Mouse (Mus musculus): ENCODE measurements around the gene Gngt2.

Gngt2 gene

DNA sequence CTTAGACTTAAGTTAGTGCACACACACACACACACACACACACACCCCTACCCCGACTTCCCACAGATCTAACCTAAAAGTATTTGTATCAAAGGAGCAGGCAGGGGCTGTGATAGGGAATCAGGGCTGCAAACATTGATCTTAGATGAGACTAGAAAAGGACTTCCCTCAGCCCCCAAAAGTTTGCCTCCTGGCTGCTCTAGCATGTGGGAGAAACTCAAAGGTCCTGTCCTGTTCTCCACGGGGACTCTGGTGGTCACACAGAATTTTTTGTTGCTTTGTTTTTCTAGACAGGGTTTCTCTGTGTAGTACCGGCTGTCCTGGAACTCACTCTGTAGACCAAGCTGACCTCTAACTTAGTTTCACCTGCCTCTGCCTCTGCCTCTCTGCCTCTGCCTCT lies 11.4 kb upstream of the Gngt2 start:
- DNase-seq (ENCODE audit: extremely low spot score, low read depth, low spot score), result no peak

DNA sequence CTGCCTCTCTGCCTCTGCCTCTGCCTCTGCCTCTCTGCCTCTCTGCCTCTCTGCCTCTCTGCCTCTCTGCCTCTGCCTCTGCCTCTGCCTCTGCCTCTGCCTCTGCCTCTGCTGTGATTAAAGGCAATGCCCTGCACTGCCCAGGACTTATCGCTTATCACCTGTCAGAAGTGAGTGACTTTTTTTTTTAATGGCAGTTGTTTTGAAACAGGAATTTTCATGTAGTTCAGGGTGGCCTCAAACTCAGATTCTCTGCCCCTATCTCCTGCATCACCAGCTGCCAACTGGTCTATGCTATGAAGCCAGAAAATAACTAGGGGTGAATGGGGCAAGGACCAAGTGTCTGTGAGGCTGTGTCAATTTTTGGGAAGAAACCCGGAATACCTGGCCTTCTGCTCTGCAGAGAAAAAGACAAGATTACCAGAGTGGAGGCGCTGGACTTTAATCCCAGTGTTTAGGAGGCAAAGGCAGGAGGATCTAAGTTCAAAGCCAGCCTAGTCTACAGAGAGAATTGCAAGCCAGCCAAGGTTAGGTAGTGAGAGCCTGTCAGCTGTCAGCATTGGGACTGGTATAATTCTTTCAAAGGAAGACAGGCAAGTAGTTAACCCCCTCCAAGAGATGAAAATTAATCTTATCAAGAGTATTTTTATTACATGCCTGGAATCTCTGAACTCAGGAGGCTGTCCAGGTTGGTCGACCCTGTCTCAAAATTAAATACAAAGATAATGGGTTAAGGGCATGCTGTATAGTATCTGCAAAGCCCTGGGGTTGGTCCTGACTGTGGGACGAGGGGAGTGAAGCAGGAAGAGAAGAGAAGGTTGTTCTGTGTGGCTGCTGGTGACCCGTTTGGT lies 10.5 kb upstream of the Gngt2 start:
- DNase-seq (ENCODE audit: extremely low spot score, low read depth, low spot score), result no peak

DNA sequence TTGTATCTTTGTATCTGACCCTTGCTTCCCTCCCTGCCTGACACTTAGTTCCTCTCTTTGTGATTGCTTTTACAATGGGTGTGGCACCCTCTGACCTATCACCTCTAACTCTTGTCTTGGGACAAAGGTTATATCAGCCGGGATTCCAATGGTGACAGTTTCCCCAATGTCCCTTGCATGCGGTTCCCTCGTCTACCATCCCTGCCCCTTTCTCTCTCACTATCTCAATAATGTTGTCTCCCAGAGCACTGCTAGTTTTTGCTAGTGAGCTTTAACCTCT lies 9.9 kb upstream of the Gngt2 start:
- DNase-seq (ENCODE audit: extremely low spot score, low read depth, low spot score), result no peak

DNA sequence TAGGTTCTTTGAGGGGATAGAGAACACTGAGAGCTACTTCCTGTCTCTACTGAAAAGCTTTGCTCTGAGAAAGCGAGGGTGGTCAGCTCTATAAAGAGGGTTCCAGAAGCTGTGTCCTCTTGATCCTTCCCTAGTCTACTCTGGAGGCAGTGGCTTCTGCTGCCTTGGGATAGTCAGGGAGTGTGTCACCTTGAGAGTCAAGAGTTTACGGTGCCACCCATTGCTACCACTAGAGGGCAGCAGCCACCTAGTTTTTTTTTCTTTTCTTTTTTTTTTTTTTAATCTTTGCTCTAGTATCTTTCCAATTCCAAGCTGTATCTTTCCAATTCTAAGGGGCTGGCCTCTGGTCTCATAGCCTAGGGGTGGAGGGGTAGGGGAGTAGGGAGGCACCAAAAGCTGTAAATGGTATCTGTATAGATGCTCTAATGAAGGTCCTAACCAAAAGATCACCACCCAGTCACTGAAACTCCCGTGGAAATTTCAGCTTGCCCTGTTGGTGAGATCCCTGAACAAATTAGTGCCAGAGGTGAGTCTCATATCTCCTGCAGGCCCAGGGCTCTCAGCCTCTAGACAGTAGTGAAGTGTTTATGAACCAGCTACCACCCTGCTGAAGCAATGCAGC lies 9.4 kb upstream of the Gngt2 start:
- DNase-seq (ENCODE audit: extremely low spot score, low read depth, low spot score), result no peak

DNA sequence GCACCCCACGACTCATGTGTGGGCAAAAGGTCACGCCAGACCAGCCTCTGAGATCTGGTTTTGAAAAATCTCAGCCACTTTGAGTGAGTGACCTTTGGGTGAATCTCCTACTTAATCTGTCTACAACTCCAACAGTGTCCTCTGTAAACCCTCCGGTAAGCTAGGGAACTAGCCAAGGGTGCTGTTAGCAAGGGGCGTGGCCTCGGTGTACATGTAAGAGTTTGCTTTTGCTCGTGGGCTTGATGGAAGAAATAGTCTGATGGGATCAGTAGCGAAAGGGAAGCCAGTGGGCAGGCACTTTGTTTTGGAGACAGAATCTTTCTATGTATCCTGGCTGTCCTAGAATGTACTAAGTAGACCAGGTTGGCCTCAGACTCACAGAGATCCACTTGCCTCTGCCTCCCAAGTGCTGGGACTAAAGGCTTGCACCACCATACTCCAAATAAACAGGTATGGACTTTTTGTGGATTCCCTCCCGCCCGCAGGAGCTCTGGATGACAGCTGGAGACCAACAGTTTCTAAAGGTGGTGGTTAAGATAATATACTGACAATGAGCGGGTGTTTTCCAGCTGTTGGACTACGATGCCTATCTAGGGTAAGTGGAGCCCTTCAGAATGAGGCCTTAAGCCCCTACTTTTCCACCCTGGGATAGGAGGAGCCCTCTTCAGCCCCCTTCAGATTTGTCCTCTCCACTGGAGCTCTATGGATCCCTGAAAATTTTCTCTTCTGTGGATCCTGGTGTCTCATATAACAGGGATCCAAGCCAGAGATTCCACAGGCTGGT lies 8.6 kb upstream of the Gngt2 start:
- DNase-seq (ENCODE audit: extremely low spot score, low read depth, low spot score), result no peak

DNA sequence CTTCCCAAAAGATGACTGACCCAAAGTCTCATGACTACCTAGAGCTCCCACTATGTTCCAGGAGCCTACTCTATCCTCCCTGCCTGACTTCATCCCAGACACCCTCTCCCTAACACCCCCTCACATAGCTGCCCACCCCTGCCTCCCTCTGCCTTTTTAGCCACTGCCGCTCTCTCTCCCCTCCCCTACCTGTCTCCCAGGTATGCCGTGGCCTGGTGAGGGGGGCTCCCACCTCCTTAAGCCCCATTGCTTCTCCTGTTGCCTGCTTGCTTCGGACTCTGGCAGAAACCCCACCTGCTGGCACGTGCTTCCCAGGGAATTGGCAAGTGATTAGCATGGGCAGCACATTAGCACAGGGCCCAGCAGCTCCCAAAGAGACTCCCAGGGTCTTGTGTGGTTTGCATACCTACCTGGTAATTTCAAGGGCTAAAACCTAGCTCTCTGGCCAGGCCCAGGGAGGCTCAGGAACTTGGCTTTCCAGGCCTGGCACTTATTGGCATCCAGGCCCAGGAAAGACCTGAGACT lies 7.4 kb upstream of the Gngt2 start:
- DNase-seq (ENCODE audit: extremely low spot score, low read depth, low spot score), result no peak

DNA sequence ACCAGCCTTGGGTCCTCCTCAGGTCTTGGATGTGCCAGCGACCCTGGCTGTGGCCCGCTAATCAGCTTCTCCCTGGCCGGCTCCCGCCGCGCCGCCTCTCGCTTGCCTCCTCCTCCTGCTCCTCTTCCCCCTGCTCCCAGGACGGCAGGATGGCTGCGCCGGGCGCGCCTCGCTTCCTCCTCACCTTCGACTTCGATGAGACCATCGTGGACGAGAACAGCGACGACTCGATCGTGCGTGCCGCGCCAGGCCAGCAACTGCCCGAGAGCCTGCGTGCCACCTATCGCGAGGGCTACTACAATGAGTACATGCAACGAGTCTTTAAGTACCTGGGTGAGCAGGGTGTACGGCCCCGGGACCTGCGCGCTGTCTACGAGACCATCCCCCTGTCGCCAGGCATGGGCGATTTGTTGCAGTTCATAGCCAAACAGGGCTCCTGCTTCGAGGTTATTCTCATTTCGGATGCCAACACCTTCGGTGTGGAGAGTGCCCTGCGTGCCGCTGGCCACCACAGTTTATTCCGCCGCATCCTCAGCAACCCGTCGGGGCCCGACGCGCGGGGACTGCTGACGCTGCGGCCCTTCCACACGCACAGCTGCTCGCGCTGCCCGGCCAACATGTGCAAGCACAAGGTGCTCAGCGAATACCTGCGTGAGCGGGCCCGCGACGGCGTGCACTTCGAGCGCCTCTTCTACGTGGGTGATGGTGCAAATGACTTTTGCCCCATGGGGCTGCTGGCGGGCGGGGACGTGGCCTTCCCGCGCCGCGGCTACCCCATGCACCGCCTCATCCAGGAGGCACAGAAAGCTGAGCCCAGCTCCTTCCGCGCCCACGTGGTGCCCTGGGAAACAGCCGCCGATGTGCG lies 6.4 kb upstream of the Gngt2 start:
- DNase-seq (ENCODE audit: extremely low spot score, low read depth, low spot score), result no peak

DNA sequence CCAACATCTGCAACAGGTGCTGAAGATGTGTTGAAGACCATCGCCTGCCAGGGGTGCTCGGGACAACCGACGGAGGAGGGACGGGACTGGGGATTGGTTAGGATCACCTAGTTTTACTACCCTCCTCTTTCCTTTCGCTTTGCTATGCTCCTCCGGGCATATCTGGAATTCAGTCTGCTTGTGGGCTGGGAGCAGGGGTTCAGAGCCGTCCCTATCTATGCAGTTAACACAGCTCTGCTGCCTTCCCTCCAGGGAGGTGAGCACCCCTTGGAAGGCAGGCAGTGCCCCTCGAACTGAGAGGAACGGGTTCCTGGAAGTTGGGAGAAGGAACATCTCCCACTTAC lies 5.8 kb upstream of the Gngt2 start:
- no peak for DNase-seq (ENCODE audit: extremely low spot score, low read depth, low spot score)

DNA sequence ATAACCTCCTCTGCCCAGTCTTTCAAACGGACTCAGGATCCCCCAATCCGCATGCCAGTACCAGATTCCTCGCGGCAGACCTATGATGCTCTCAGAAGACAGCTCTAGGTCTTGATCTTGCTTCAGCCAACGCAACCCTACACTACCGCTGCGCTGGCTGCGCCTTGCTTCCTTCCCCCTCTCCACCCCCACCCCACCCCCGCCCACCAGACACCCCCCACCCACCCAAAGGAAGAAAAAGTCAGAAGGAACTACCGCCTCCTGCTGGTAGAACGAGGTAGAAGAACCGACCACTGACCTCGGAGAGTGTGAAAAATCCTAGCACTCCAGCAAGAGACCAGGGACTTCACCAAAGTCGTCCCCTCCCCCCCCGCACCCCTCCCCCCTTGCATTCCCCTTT lies 5.4 kb upstream of the Gngt2 start:
- no peak for DNase-seq (ENCODE audit: extremely low spot score, low read depth, low spot score)

DNA sequence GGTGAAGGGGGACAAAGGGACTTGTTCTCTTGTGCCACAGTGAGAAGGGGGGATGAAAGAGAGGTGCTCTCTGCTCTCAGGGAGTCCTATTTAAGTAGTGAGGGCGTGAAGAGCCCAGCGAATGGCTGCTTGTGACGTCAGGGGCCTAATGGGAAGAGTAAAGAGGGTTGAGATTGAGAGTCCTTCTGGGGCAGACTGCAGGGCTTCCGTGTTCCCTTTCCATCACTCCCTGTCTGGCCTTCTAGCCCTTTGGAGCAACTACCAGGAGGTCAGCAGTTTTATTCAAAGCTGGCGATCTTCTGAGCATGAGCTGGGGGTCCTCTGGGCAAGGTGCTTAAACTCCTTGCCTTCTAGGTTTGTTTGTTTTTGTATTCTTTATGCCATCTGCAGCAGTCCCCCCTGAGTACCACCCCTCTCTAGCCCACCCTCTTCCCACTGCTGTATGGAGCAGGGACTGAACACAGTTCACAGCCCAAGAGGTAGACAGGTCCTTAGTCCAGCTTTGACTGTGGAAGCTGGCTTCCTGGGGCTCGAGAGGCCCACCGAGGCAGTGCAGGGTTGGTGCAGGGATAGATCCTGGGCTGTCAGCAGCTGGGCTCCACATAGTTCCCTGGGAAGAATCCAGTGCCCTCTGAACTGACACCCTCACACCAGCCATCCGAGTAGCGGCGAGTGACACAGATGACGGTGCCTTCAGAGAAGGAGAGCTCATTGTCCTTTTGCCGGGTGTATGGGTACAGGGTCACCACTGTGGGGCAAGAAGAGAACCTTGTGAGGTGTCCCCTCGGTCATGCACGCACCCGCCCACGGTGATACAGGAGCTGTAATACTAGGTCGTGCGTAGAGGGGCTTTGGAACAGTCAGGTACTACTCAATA lies 4.6 kb upstream of the Gngt2 start:
- DNase-seq (ENCODE audit: extremely low spot score, low read depth, low spot score), result no peak

DNA sequence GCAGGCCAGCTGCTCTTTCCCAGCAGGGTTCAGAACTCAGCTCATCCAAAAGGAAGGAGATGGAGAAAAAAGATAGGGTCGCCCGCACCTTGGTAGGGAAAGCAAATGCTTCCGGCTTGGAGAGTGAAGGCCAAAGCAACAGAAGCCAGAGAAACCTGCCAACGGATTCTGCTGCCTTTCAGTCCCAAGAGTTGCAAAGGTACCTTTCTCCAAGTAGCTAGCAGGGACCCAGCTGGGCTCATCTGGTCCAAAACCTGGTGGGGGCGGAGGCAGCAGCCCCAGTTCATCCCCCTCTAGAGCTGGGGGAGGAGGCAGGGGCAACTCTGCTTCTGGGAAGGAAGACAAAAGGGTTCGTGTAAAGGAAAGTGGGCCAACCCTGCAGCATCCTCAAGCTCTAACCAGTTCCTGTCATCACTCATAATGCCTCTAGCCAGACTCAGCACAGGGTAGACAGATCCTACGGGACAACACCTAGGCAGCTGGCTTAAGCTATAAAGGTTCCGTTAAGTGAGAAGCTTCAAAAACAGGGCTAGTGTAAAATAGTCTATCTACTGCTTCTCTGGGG lies 3.9 kb upstream of the Gngt2 start:
- DNase-seq (ENCODE audit: extremely low spot score, low read depth, low spot score), result no peak

DNA sequence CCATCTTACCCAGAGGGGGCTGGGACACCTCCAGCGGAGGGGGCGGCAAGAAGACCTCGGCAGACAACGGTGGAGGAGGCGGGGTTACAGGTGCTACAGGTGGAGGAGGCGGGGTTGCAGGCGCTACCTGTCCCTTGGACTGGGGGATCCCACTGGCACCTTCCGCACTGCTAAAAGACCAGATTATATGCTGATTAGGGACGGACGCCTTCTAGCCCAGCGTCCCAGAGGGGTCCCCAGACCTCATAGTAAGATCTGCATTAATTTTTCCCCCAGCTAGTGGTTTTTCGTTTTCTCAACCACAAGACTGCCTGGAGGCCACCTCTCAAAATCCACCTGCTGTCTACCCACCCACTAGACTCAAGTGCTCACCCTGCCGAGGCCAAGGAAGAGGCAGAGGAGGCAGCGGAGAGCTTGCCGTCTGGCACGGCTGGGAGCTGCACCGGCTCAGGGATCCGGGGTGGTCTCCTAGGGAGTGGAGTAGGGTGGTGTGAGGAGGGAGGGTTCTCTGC lies 3.3 kb upstream of the Gngt2 start:
- no peak for DNase-seq (ENCODE audit: extremely low spot score, low read depth, low spot score)

DNA sequence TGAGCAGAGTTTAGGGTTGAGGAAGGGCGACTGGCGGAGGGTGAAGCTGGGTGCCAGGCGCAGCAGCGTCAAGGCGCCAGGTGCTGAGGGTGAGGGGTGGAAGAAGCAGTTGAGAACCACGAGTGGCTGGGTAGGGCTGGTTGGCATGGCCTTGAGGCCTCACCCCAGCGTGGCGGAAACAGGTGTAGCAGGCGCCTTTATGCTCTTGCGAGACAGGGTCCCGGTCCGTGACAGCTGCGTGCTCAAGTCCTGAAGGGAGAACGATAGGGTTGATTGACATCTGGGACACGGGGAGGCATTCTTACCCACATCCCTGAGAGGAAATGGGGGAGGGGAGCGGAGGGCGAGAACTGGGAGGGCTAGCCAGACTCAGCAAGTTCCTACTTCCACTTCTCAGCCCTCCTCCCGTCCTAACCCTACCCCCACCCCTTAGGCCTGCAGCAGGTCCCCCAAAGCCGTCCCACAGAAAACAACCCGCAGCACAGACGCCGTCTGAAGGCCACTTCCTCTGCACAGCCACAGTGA lies 2.8 kb upstream of the Gngt2 start:
- no peak for DNase-seq (ENCODE audit: extremely low spot score, low read depth, low spot score)

DNA sequence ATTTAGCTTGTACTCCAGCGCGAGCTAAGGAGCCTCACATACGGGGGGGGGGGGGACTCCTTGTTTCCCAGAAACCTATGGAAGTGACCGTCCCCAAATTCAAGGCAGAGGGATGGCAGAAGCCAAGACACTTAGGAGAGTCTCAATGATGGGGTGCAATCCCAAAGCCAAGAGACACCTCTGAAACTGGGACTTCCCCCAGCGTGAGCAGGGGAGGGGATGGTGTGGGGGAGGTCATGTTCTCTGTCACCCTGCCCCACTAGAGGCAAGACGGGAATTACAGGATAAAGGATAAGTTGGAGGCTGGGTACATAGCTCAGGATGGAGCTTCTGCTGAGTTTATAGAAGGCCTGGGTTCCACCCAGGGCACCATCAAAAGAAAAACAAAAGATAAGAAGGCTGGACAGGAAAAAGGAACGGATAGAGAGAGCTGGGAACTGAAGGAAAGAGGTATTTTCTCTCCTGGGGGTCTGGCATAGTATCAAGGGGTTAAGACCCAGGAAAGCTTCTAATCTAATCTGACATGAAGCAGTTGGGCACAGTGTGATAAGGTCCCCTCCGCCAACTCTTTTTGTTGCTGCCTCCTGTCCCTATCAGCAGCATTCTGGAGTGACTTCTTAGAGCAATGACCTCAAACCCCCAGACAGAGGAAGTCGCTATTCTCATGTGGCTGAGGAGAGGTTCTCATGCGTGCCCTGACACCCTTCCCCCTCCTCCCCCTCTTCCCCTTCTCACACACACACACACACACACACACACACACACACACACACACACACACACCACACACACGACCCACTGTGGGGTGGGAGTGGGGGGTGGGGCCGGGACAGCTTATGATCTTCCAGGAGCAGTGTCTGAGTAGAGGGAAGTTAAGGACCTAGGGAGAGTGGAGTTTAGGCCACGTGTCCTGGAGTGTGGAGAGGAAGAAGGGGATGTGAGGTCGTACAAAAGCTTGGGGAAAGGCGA lies 2.0 kb upstream of the Gngt2 start:
- DNase-seq (ENCODE audit: extremely low spot score, low read depth, low spot score), result no peak

DNA sequence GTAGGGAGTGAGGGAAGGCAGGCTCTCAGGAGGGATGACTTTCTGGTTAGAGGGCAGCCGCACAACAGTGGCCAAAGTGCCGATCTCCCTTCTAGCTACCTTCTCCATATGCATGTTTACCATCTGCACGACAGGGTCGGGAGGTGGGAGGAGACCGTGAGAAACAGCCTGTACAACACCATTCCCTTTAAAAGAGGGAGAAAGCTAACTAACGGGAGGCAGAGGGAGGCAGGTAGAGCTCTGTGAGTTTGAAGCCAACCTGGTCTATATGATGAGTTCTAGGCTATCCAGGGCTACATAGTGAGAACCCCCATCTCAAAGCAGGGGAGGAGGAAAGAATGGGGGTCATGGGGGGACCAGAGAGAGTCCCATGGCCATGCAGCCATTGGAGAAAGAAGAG lies 1.2 kb upstream of the Gngt2 start:
- DNase-seq (ENCODE audit: extremely low spot score, low read depth, low spot score), result no peak

DNA sequence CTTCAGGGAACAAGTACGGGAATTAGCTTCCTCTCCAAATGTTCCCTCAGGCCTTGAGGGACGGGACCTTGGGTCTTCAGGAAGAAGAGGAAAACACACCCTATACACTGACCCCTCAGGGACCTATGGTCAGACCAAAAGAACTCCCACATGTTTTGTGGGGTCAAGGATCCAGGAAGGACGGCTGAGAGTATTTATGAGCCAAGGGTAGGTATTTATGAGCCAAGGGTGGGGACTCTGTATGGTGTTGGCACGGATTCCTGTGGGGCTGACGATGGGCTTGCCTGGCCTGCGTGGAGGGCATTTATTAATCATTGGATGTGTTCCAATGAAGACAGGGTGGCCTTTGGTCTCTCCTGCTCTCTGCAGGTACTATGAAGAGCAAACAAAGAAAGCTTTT lies 583 bp upstream of the Gngt2 start:
- DNase-seq (ENCODE audit: extremely low spot score, low read depth, low spot score), result no peak

DNA sequence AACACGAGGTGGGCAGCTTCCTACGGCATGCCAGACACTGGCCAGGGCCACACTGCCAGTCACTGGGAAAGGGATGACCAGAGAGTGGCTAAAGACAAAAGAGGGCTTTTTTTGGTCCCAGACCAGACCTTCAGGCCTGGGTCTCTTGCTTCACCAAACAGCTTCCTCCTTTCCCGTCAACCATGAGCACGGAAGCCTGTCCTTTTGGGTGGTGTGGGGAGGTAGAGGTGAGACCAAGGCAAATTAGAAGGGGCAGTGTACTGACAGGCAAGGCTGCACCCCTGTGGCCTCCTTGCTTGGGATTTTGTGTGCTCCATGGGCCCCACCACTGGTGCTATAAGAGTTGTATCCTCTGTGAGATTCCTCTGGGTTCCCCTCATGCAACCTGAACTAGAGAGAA lies 1.6 kb downstream of the Gngt2 start:
- no peak for DNase-seq (ENCODE audit: extremely low spot score, low read depth, low spot score)

All from hindlimb bud, embryonic 11.5 days (tissue).